Mouse (Mus musculus) adrenal gland (tissue): ENCODE data around the gene Adgrg7.

Experiments
- intact Hi-C: fragments of 180-260 bp; cut with DNase I; formaldehyde crosslinking; loops from one replicate; pipeline ENCODE4 v1.15.1; 2025

Gene Adgrg7

DNA sequence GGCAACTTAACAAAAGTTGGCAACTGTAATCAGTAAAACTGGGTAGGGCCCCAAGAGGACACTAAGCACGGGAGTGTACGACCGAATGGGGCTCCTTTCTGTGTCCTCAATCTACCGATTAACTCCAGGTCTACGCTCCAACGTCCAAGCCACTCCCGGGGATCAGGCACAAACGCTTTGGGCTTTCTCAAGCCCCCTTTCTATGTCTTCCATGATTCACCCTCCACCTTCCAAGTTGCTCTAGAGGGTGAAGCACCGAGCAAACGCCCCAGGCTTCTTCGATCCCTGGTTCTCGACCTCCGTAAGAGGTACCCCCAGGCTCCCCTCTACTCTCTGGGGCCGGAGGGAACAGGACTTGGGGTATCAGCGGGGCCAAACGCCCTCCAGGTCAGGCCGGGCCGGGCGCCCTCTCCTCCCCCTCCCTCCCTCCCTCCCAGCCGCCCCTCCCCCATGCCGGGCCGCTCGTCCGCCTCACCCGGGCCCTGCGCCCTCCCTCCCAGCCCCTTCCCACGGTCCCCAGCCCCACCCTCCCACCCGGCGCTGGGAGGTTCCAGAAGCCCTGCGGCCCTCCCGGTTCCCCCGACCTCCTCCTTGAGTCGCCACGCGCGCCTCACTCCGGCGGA is 79.0 kb downstream of the Adgrg7 start:
- intact Hi-C loops = loop anchor here (10.0 kb wide), 1 partner anchor 458 kb away; no protein-coding TSS in a partner anchor

DNA sequence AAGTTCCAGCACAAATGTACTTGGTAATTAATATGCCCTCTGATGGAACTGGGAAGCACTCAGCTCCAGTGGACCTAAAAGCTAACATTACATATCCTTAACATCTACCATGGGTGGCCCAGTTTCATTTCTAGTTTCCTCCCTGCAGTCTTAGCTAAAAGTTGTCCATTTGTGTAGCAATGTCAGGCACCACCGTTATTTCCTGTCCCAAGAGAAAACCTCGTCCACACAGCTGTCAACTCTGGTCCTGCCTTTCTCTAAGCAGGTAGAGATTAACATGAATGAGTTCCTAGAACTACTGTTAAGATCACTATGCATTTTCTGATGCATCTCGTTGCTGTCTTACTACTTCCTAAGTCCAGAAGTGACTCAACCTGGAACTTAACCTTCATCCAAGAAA is 80.0 kb downstream of the Adgrg7 start:
- intact Hi-C loops = loop anchor here (10.0 kb wide), 1 partner anchor 459 kb away; no protein-coding TSS in a partner anchor

DNA sequence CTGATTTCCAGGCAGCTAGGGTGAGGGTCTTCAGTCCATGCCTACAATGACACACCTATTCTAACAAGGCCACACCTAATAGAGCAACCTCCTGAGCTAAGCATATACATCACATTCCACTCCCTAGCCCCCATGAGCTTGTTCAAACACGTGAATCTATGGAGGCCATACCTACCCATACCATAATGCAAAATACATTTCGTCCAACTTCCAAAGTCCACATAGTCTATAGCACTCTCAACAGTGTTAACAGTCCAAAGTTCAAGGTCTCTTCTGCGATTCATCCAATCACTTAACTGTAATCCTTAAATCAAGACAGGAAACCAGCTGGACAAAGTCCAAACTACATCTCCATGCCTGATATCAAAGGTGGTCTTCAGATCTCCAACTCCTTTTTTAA is 85.6 kb downstream of the Adgrg7 start:
- intact Hi-C loops = loop anchor here (10.0 kb wide), 1 partner anchor 465 kb away; no protein-coding TSS in a partner anchor

DNA sequence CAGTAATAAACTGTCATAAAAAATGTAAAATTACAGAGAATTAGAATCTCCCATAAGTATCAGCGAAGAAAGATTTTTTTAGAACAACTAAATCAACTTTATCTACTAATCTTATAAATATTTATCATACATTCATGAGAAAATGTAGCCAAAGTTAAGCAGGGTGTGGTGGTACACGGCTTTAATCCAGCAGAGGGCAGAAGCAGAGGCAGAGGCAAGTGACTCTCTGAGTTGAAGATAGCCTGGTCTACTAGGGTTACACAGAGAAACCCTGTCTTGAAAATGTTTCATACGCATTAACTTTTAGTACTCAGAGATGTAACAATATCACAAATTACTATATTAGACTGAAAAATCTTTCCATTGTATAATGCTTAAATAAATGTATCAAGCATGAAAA is 89.9 kb downstream of the Adgrg7 start:
- intact Hi-C loops = no loop called here

DNA sequence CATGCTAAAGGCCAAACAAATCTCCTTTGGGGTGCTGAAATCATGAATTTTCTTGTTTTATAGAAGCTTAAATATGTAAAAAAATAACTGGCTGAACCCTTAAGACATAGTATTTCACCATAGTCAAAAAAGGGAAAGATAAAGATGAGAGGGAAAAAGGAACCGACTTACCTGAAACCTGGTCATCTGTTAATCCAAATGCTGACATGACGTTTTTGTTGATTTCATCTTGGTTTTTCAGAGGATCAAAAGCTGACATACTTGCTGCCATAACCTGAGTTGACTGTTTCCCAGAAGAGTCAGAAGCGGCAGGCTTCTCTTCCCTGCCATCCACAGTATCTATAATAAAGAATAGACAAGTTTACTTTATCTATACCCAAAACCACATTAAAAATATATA is 94.8 kb downstream of the Adgrg7 start:
- intact Hi-C loops = no loop called here

DNA sequence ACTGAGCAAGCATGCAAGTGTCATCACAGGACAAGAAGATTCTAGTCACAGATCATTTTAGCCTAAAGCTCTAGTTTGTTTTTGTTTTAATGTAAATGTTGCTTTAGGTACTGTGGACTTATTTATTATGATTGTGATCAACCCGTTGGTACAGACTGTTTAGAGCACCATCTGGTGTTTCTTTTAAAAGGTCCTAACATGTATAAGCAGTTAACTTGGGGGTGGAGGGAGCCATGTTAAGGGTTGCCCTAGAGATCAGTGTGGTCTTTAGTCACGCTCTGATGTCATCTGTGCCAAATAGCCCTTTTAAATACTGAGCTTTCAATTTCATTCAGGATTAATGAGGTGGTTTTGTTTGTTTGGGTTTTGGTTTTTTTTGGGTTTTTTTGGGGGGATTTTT is 99.2 kb downstream of the Adgrg7 start:
- intact Hi-C loops = no loop called here

DNA sequence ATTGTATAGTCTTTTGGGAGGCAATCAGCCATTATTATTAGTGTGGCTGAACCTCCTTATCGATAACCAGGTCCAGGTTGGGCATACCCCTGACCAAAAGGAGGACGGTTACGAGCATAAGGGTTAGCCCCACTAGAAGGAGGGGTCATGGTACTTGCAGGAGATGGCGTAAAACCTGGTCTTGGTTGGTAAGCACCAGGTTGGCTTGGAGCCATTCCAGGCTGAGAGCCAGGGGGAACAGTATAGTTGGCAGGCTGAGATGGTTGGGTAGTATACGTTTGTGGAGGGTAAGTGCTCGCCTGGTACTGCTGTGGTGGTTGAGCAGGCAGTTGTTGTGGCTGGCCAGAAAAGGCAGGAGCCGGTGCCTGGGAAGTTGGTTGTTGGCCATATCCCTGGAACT is 104.9 kb downstream of the Adgrg7 start:
- intact Hi-C loops = no loop called here

DNA sequence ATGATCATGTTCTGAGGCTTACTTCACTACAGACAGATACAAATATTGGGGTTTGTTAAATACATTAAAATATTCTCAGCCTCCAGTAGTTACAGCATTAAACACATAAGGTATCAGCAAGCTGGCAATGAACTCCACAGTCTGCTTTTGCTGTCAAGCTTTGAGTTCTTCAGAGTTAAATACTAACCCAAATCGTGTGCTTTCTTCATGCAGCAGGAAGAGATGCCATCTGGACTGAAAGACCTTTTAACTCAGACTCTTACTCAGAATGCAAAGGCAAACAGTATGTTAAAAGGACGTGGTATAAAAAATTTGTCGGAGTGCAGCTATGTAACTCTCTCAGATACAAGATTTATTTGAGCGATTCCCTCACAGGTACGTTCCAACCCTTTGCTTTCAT is 108.9 kb downstream of the Adgrg7 start:
- intact Hi-C loops = loop anchor here (10.0 kb wide), 1 partner anchor 522 kb away; no protein-coding TSS in a partner anchor

DNA sequence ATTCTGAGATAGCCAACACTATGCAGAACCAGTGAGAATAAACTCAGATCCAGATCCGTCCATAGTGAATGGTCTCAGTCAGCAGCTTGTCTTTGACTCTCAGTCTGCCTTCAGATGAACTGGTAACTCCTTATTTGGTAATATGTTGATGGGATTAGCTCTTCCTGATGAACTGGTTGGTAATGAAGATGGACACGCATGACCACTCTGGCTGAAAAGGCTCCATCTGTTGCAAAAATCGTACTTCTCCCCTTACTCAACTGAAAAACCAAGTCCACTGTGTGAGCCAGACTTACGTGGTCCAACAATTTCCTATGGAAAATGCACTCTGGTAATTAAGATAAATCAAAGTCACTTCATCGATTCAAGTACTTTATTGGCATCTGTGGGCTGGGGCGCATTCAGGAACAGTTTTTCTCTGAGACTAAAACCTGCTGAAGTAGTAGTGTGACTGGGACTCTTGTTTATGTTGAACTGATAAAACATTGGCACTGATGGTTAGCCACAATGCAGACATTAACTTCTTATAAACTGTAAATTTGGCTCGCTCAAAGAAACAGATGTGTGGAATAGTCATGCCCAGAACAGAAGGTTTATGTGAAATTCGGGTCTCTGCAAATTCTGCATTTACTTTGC is 114.5 kb downstream of the Adgrg7 start:
- intact Hi-C loops = loop anchor here (10.0 kb wide), 1 partner anchor 516 kb away; no protein-coding TSS in a partner anchor

DNA sequence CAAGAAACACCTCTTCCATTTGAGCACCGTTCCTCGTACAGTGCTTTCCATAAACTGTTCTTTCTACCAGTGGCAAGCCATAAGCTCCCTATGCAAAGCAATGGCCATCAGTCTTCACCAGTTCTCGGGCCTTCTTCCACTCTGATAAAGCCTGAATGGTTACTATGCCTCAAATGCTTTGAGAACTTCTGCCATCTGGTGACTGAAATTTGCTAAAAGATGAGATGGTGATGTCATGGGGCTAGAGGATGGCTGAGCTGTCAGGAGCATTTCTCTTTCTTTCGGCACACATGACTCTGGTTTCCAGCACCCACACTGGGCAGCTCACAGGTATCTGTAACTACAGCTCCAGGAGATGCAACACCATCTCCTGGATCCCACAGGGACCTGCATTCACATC is 118.5 kb downstream of the Adgrg7 start:
- intact Hi-C loops = loop anchor here (10.0 kb wide), 1 partner anchor 152 kb away; no protein-coding TSS in a partner anchor
